Mouse (Mus musculus): Measurements from ENCODE around the gene Fras1. TPM values are rescaled to one million over a fixed set of nuclear protein-coding genes. Genes with fewer than 3 reads are reported as not detected.
A peak's percentile ranks its signal among the peaks of the same experiment; 100 is the strongest.

Gene Fras1
- polyA plus RNA-seq, 1 experiment from 2014 or later, result 18.2 TPM

- H3K9ac ChIP-seq (ENCODE audit: low read length), result no peak overlapping the region
- no peak overlapping the region for H3K4me3 ChIP-seq (ENCODE audit: low read length)
- H3K27ac ChIP-seq (ENCODE audit: low read length), result no peak overlapping the region
- no peak for ATAC-seq (ENCODE audit: low read depth)
- H3K9me3 ChIP-seq (ENCODE audit: control insufficient read depth, low read length), result no peaks in the 10 kb centered on the region
- H3K36me3 ChIP-seq (ENCODE audit: control insufficient read depth, insufficient read depth, low read length), result no peaks in the 10 kb centered on the region
- H3K4me1 ChIP-seq (replicated peaks; ENCODE audit: control insufficient read depth, insufficient read depth, low read length), result peaks cover 16% of the 10 kb centered on the region; the same call in 1 of the 2 replicates
- 91% methylated on average over 8 of the region's 8 CpGs for WGBS
- H3K4me2 ChIP-seq (ENCODE audit: low read depth, low read length), result no peak overlapping the region
- H3K27me3 ChIP-seq (ENCODE audit: control insufficient read depth, insufficient read depth, low read depth, low read length), result no peaks in the 10 kb centered on the region
Observed at GRCm38 (mm10) chr5:96425391-96425790, 51.6 kb downstream of the Fras1 start.

- ATAC-seq (ENCODE audit: low read depth), result peak; percentile 89
- H3K4me2 ChIP-seq (ENCODE audit: low read depth, low read length), result peak overlapping the region; percentile 34
Observed at GRCm38 (mm10) chr5:96429532-96430141, 55.9 kb downstream of the Fras1 start.

GRCm38 (mm10) chr5:96437870-96438269 is 64.1 kb downstream of the Fras1 start:
- WGBS, result 73% methylated on average over 4 of the region's 4 CpGs
- no peak for ATAC-seq (ENCODE audit: low read depth)
- no peaks in the 10 kb centered on the region; the same call in 1 of the 2 replicates for H3K4me1 ChIP-seq (replicated peaks; ENCODE audit: control insufficient read depth, insufficient read depth, low read length)
- no peaks in the 10 kb centered on the region for H3K27me3 ChIP-seq (ENCODE audit: control insufficient read depth, insufficient read depth, low read depth, low read length)
- no peak overlapping the region for H3K27ac ChIP-seq (ENCODE audit: low read length)
- no peaks in the 10 kb centered on the region for H3K36me3 ChIP-seq (ENCODE audit: control insufficient read depth, insufficient read depth, low read length)
- no peak overlapping the region for H3K9ac ChIP-seq (ENCODE audit: low read length)
- no peak overlapping the region for H3K4me3 ChIP-seq (ENCODE audit: low read length)
- H3K4me2 ChIP-seq (ENCODE audit: low read depth, low read length), result no peak overlapping the region
- no peaks in the 10 kb centered on the region for H3K9me3 ChIP-seq (ENCODE audit: control insufficient read depth, low read length)

More at GRCm38 (mm10) chr5:96429532-96430141, 55.9 kb downstream of the Fras1 start:
- Histone ChIP-seq H3K4me3 (ENCODE audit: low read length) (no peak overlapping the region), H3K4me1 (replicated peaks; ENCODE audit: control insufficient read depth, insufficient read depth, low read length) (no peaks in the 10 kb centered on the region), H3K36me3 (ENCODE audit: control insufficient read depth, insufficient read depth, low read length) (no peaks in the 10 kb centered on the region), H3K27ac (ENCODE audit: low read length) (peak overlapping the region; percentile 45), H3K9ac (ENCODE audit: low read length) (no peak overlapping the region), H3K27me3 (ENCODE audit: control insufficient read depth, insufficient read depth, low read depth, low read length) (no peaks in the 10 kb centered on the region), H3K9me3 (ENCODE audit: control insufficient read depth, low read length) (no peaks in the 10 kb centered on the region)
- WGBS, result 24% methylated on average over 13 of the region's 13 CpGs

GRCm38 (mm10) chr5:96439811-96440210 is 66.1 kb downstream of the Fras1 start:
- peaks cover 3% of the 10 kb centered on the region; the same call in 1 of the 2 replicates for H3K4me1 ChIP-seq (replicated peaks; ENCODE audit: control insufficient read depth, insufficient read depth, low read length)
- no peak for ATAC-seq (ENCODE audit: low read depth)
- no peak overlapping the region for H3K4me3 ChIP-seq (ENCODE audit: low read length)
- H3K9me3 ChIP-seq (ENCODE audit: control insufficient read depth, low read length), result no peaks in the 10 kb centered on the region
- WGBS, result 80% methylated on average over 4 of the region's 4 CpGs
- no peaks in the 10 kb centered on the region for H3K27me3 ChIP-seq (ENCODE audit: control insufficient read depth, insufficient read depth, low read depth, low read length)
- no peak overlapping the region for H3K27ac ChIP-seq (ENCODE audit: low read length)
- H3K36me3 ChIP-seq (ENCODE audit: control insufficient read depth, insufficient read depth, low read length), result no peaks in the 10 kb centered on the region
- no peak overlapping the region for H3K9ac ChIP-seq (ENCODE audit: low read length)
- no peak overlapping the region for H3K4me2 ChIP-seq (ENCODE audit: low read depth, low read length)

- Histone ChIP-seq H3K9ac (ENCODE audit: low read length) (no peak overlapping the region), H3K4me3 (ENCODE audit: low read length) (no peak overlapping the region), H3K4me1 (replicated peaks; ENCODE audit: control insufficient read depth, insufficient read depth, low read length) (0 out of 2 replicates have a peak, but pooled peaks cover 5% of the 10 kb centered on the region), H3K27me3 (ENCODE audit: control insufficient read depth, insufficient read depth, low read depth, low read length) (no peaks in the 10 kb centered on the region), H3K4me2 (ENCODE audit: low read depth, low read length) (no peak overlapping the region), H3K27ac (ENCODE audit: low read length) (no peak overlapping the region), H3K9me3 (ENCODE audit: control insufficient read depth, low read length) (no peaks in the 10 kb centered on the region), H3K36me3 (ENCODE audit: control insufficient read depth, insufficient read depth, low read length) (no peaks in the 10 kb centered on the region)
- 80% methylated on average over 7 of the region's 7 CpGs for WGBS
- no peak for ATAC-seq (ENCODE audit: low read depth)
Observed at GRCm38 (mm10) chr5:96447460-96447859, 73.7 kb downstream of the Fras1 start.

GRCm38 (mm10) chr5:96452027-96452426 is 78.3 kb downstream of the Fras1 start:
- H3K4me2 ChIP-seq (ENCODE audit: low read depth, low read length), result no peak overlapping the region
- H3K27ac ChIP-seq (ENCODE audit: low read length), result 0 out of 2 replicates have a peak overlapping the region, but pooled peaks have one; percentile 45
- no peaks in the 10 kb centered on the region for H3K9me3 ChIP-seq (ENCODE audit: control insufficient read depth, low read length)
- 11% methylated on average over 1 of the region's 1 CpGs for WGBS
- no peak overlapping the region for H3K4me3 ChIP-seq (ENCODE audit: low read length)
- H3K36me3 ChIP-seq (ENCODE audit: control insufficient read depth, insufficient read depth, low read length), result no peaks in the 10 kb centered on the region
- H3K27me3 ChIP-seq (ENCODE audit: control insufficient read depth, insufficient read depth, low read depth, low read length), result no peaks in the 10 kb centered on the region
- no peak overlapping the region for H3K9ac ChIP-seq (ENCODE audit: low read length)
- peaks cover 17% of the 10 kb centered on the region for H3K4me1 ChIP-seq (replicated peaks; ENCODE audit: control insufficient read depth, insufficient read depth, low read length)
- peak; percentile 52; the same call in 1 of the 2 replicates for ATAC-seq (ENCODE audit: low read depth)

- no peaks in the 10 kb centered on the region for H3K36me3 ChIP-seq (ENCODE audit: control insufficient read depth, insufficient read depth, low read length)
- WGBS, result 73% methylated on average over 5 of the region's 5 CpGs
- no peak overlapping the region for H3K4me2 ChIP-seq (ENCODE audit: low read depth, low read length)
- no peak; the same call in 1 of the 2 replicates for ATAC-seq (ENCODE audit: low read depth)
- no peaks in the 10 kb centered on the region for H3K27me3 ChIP-seq (ENCODE audit: control insufficient read depth, insufficient read depth, low read depth, low read length)
- H3K9ac ChIP-seq (ENCODE audit: low read length), result no peak overlapping the region
- no peak overlapping the region for H3K4me3 ChIP-seq (ENCODE audit: low read length)
- no peaks in the 10 kb centered on the region for H3K9me3 ChIP-seq (ENCODE audit: control insufficient read depth, low read length)
- H3K27ac ChIP-seq (ENCODE audit: low read length), result no peak overlapping the region
- H3K4me1 ChIP-seq (replicated peaks; ENCODE audit: control insufficient read depth, insufficient read depth, low read length), result peaks cover 20% of the 10 kb centered on the region
Observed at GRCm38 (mm10) chr5:96453386-96453785, 79.6 kb downstream of the Fras1 start.

GRCm38 (mm10) chr5:96454422-96454821 is 80.7 kb downstream of the Fras1 start:
- Histone ChIP-seq H3K4me1 (replicated peaks; ENCODE audit: control insufficient read depth, insufficient read depth, low read length) (peaks cover 21% of the 10 kb centered on the region), H3K36me3 (ENCODE audit: control insufficient read depth, insufficient read depth, low read length) (no peaks in the 10 kb centered on the region), H3K4me2 (ENCODE audit: low read depth, low read length) (no peak overlapping the region), H3K9me3 (ENCODE audit: control insufficient read depth, low read length) (no peaks in the 10 kb centered on the region), H3K27me3 (ENCODE audit: control insufficient read depth, insufficient read depth, low read depth, low read length) (no peaks in the 10 kb centered on the region), H3K27ac (ENCODE audit: low read length) (no peak overlapping the region), H3K9ac (ENCODE audit: low read length) (no peak overlapping the region), H3K4me3 (ENCODE audit: low read length) (no peak overlapping the region)
- WGBS, result 66% methylated on average over 3 of the region's 3 CpGs
- no peak for ATAC-seq (ENCODE audit: low read depth)

GRCm38 (mm10) chr5:96455241-96455640 is 81.5 kb downstream of the Fras1 start:
- H3K4me1 ChIP-seq (replicated peaks; ENCODE audit: control insufficient read depth, insufficient read depth, low read length), result peaks cover 24% of the 10 kb centered on the region
- H3K9me3 ChIP-seq (ENCODE audit: control insufficient read depth, low read length), result no peaks in the 10 kb centered on the region
- peak; percentile 30; the same call in 1 of the 2 replicates for ATAC-seq (ENCODE audit: low read depth)
- H3K9ac ChIP-seq (ENCODE audit: low read length), result no peak overlapping the region
- H3K27ac ChIP-seq (ENCODE audit: low read length), result no peak overlapping the region
- H3K4me3 ChIP-seq (ENCODE audit: low read length), result no peak overlapping the region
- H3K36me3 ChIP-seq (ENCODE audit: control insufficient read depth, insufficient read depth, low read length), result no peaks in the 10 kb centered on the region
- no peaks in the 10 kb centered on the region for H3K27me3 ChIP-seq (ENCODE audit: control insufficient read depth, insufficient read depth, low read depth, low read length)
- 57% methylated on average over 2 of the region's 2 CpGs for WGBS
- H3K4me2 ChIP-seq (ENCODE audit: low read depth, low read length), result no peak overlapping the region

Data from lung, embryonic 16.5 days (tissue).